Comparison of ENCODE assay signal across 11 mouse cellular contexts in genomic region chr9:94692122-94692521, GRCm38 (mm10). TPM values are rescaled to one million over a fixed set of nuclear protein-coding genes. Genes with fewer than 3 reads are reported as not detected.
DNase-seq lines count a peak whose midpoint lies in the region; ATAC-seq and TF ChIP-seq lines count a peak whose summit lies in the region.
"Had no signal": no experiment of that assay in that cellular context is flagged by ENCODE, and none has a peak within 500 bp of the region (broad histone marks: within the 10 kb centered on the region; RNA-seq: fewer than 3 reads in every experiment).

No protein-coding gene starts in this region.

- H3K36me3 ChIP-seq in kidney, postnatal 0 days (ENCODE audit: insufficient read depth, low read length) = no peaks in the 10 kb centered on the region
- no peaks in the 10 kb centered on the region for H3K36me3 ChIP-seq in embryonic facial prominence, embryonic 10.5 days (replicated peaks)
- no peaks in the 10 kb centered on the region for H3K36me3 ChIP-seq in liver, postnatal 0 days (replicated peaks; ENCODE audit: insufficient read depth, low read length)
- H3K36me3 ChIP-seq in midbrain, embryonic 13.5 days = no peaks in the 10 kb centered on the region
- H3K36me3 ChIP-seq: forebrain, embryonic 10.5 days; lung, embryonic 15.5 days had no signal

- 0 out of 2 replicates have a peak overlapping the region, but pooled peaks have one; percentile 6 for H3K4me2 ChIP-seq in kidney, postnatal 0 days (ENCODE audit: low read length)
- H3K4me2 ChIP-seq in liver, postnatal 0 days (ENCODE audit: low read depth, low read length) = no peak overlapping the region; the same call in 1 of the 2 replicates
- no peak overlapping the region for H3K4me2 ChIP-seq in midbrain, embryonic 13.5 days (replicated peaks)
- H3K4me2 ChIP-seq: lung, embryonic 15.5 days had no signal

- peak; percentile 36 for DNase-seq in cerebellum, adult 9-11 months
- no peak for DNase-seq in cerebellum, postnatal 36 days
- DNase-seq in kidney, postnatal 0 days (ENCODE audit: low spot score) = peak; percentile 47
- no peak for DNase-seq in kidney, postnatal 14 days
- no peak for DNase-seq in embryonic facial prominence, embryonic 10.5 days (ENCODE audit: low spot score)
- DNase-seq in liver, postnatal 0 days = no peak
- no peak for DNase-seq in frontal cortex, adult 2 months (ENCODE audit: extremely low spot score in 1 of 2, low spot score in 1 of 2)
- DNase-seq: right cerebral cortex, postnatal 25 days had no signal

- TF ChIP-seq CTCF in kidney, postnatal 0 days (IDR thresholded peaks at IDR 0.05; ENCODE audit: low read depth) = no peak
- no peak for TF ChIP-seq CTCF in liver, postnatal 0 days (IDR thresholded peaks at IDR 0.05; ENCODE audit: low read depth)

- no peak for TF ChIP-seq EP300 in liver, postnatal 0 days (IDR thresholded peaks at IDR 0.05; ENCODE audit: low read depth)

- 10% methylated on average over 7 of the region's 7 CpGs for WGBS in kidney, postnatal 0 days
- 36% methylated on average over 7 of the region's 7 CpGs for WGBS in embryonic facial prominence, embryonic 10.5 days
- 20% methylated on average over 7 of the region's 7 CpGs for WGBS in liver, postnatal 0 days (ENCODE audit: insufficient replicate concordance)
- 57% methylated on average over 7 of the region's 7 CpGs for WGBS in midbrain, embryonic 13.5 days

- no peak overlapping the region for H3K9ac ChIP-seq in kidney, postnatal 0 days (ENCODE audit: low read depth, low read length)
- no peak overlapping the region for H3K9ac ChIP-seq in liver, postnatal 0 days (replicated peaks)
- H3K9ac ChIP-seq in midbrain, embryonic 13.5 days (replicated peaks) = no peak overlapping the region
- H3K9ac ChIP-seq: lung, embryonic 15.5 days had no signal

- H3K4me1 ChIP-seq in kidney, postnatal 0 days (replicated peaks; ENCODE audit: insufficient read depth, low read length) = peaks cover 2% of the 10 kb centered on the region; the same call in 1 of the 2 replicates
- H3K4me1 ChIP-seq in embryonic facial prominence, embryonic 10.5 days = peaks cover 18% of the 10 kb centered on the region
- H3K4me1 ChIP-seq in liver, postnatal 0 days (ENCODE audit: insufficient read depth) = peaks cover 17% of the 10 kb centered on the region
- no peaks in the 10 kb centered on the region for H3K4me1 ChIP-seq in midbrain, embryonic 13.5 days (replicated peaks)

- H3K27ac ChIP-seq in kidney, postnatal 0 days = peak overlapping the region; percentile 64; the same call in 1 of the 2 replicates
- H3K27ac ChIP-seq in embryonic facial prominence, embryonic 10.5 days (replicated peaks) = peak overlapping the region; percentile 32; the same call in 1 of the 2 replicates
- H3K27ac ChIP-seq in liver, postnatal 0 days (ENCODE audit: low read depth) = peak overlapping the region; percentile 72
- H3K27ac ChIP-seq in midbrain, embryonic 13.5 days = no peak overlapping the region
- H3K27ac ChIP-seq: forebrain, embryonic 10.5 days; lung, embryonic 15.5 days had no signal

- H3K9me3 ChIP-seq in kidney, postnatal 0 days (replicated peaks; ENCODE audit: low read length) = no peaks in the 10 kb centered on the region
- no peaks in the 10 kb centered on the region for H3K9me3 ChIP-seq in embryonic facial prominence, embryonic 10.5 days
- H3K9me3 ChIP-seq in liver, postnatal 0 days (ENCODE audit: low read length) = no peaks in the 10 kb centered on the region
- H3K9me3 ChIP-seq in midbrain, embryonic 13.5 days = no peaks in the 10 kb centered on the region
- H3K9me3 ChIP-seq: forebrain, embryonic 10.5 days; lung, embryonic 15.5 days had no signal

- no peaks in the 10 kb centered on the region for H3K27me3 ChIP-seq in kidney, postnatal 0 days (ENCODE audit: insufficient read depth, low read length)
- H3K27me3 ChIP-seq in embryonic facial prominence, embryonic 10.5 days (replicated peaks; ENCODE audit: low read depth, poor library complexity, severe bottlenecking) = no peaks in the 10 kb centered on the region
- H3K27me3 ChIP-seq in liver, postnatal 0 days (ENCODE audit: insufficient read depth, low read length) = no peaks in the 10 kb centered on the region
- no peaks in the 10 kb centered on the region for H3K27me3 ChIP-seq in midbrain, embryonic 13.5 days
- H3K27me3 ChIP-seq: lung, embryonic 15.5 days had no signal

- 0 out of 2 replicates have a peak, but pooled peaks have one; percentile 9 for ATAC-seq in kidney, postnatal 0 days (replicated peaks; ENCODE audit: low FRiP score, low read depth)
- ATAC-seq in liver, postnatal 0 days = peak; percentile 26; the same call in 1 of the 2 replicates
- ATAC-seq in midbrain, embryonic 13.5 days = no peak

- H3K4me3 ChIP-seq in kidney, postnatal 0 days (replicated peaks; ENCODE audit: low read depth, low read length) = no peak overlapping the region
- no peak overlapping the region for H3K4me3 ChIP-seq in embryonic facial prominence, embryonic 10.5 days
- H3K4me3 ChIP-seq in liver, postnatal 0 days (ENCODE audit: low read depth, low read length) = no peak overlapping the region
- no peak overlapping the region for H3K4me3 ChIP-seq in midbrain, embryonic 13.5 days (replicated peaks)
- H3K4me3 ChIP-seq: forebrain, embryonic 10.5 days; lung, embryonic 15.5 days had no signal

RNA-seq across cellular contexts. Expression of gene Slc9a9, which starts 22.4 kb away (rescaled TPM):
- polyA plus RNA-seq in kidney, postnatal 0 days (2015; fragmentation: Nextera tagmentation; extraction: Ambion mirVana) = 2.6 and 2.7 TPM in 2 replicates
- 2.0 and 2.6 TPM in 2 replicates for polyA plus RNA-seq in embryonic facial prominence, embryonic 10.5 days (2016; fragmentation: Nextera tagmentation; extraction: Ambion mirVana)
- 2.3 TPM in 2 replicates for polyA plus RNA-seq in liver, postnatal 0 days (2015; fragmentation: Nextera tagmentation; extraction: Ambion mirVana)
- 18.4 and 20.8 TPM in 2 replicates for polyA plus RNA-seq in frontal cortex, adult 2 months (2012; rRNA removed)
- polyA plus RNA-seq in midbrain, embryonic 13.5 days (2015; fragmentation: Nextera tagmentation; extraction: Ambion mirVana) = 5.6 and 6.1 TPM in 2 replicates

Comparison
In these comparisons a context has a peak if more than half of its experiments do, and no peak if none do; other contexts are left out.
1. DNase-seq: peak in cerebellum, adult 9-11 months (single experiment) and kidney, postnatal 0 days (single experiment); none in cerebellum, postnatal 36 days (0 of 2), kidney, postnatal 14 days (single experiment), embryonic facial prominence, embryonic 10.5 days (single experiment), liver, postnatal 0 days (single experiment) and frontal cortex, adult 2 months (0 of 2).